Mouse (Mus musculus): ENCODE results near the gene Hoxa2.

Gene Hoxa2

GRCm38 (mm10) chr6:52179690-52180089 lies 15.1 kb upstream of the Hoxa2 start:
- CTCF ChIA-PET: no interaction called here

DNA sequence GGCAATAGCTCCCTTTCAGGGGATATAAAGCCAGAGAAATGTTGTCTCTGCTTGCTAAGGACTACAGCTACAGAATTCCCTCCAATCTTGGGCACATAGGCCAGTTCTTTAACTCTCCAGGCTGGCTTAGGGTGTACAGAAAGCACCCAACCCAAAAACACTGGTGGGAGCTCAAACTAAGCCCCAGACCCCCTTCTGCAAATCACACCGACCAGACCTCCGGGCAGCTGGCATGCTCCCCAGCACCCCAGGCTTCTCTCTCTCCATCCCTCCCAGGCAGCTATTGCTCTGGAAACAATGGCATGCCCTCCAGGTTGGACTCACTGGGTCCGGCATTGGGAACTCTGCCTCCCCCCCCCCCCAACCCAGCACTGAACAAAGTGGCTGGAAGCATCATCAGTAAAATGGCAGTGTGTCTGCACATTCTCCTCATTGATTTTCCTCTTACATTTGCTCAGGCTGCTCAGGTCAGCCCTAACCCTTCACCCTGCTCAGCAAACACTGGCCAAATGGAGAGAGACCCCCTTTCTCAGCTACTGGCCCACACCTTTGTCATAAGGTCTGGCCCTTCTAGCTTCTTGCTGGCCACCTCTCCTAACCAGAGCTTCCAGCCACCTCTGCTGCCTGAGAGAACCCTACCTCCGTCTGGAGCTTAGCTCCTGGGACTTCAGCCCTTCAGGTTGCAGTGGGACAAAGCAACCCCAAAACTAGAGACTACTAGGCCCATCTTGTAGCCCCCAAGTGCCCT lies 14.5 kb upstream of the Hoxa2 start:
- CTCF ChIA-PET: no interaction called here

GRCm38 (mm10) chr6:52177806-52178205 lies 13.2 kb upstream of the Hoxa2 start:
- CTCF ChIA-PET: no interaction called here

GRCm38 (mm10) chr6:52177061-52177735 lies 12.6 kb upstream of the Hoxa2 start, which contains the start of gene 5730596B20Rik:
Gene 5730596B20Rik, plus strand, starts transcription at chr6:52177498.
- CTCF ChIA-PET: no interaction called here

DNA sequence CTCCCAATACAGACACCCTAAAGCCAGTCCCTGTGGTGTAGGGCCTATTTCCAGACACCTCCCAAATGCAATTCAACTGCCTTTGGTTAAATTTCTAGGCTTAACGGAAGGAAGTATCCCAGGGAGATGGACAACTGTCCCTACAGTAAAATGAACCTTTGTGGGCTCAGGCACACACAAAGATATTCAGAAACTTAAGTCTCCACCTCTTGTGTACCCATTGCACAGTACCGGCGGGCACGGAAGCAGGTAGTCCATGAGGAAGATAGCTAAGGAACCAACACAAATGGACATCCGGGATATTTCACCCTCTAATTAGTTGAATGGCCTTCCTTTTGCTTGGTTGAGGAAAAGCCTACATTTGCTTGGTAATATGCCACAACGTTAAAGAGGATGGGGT lies 11.8 kb upstream of the Hoxa2 start:
- CTCF ChIA-PET: interaction anchor here (0.6 kb wide), 1 partner anchor 33 kb away, joined by 12 read pairs; no protein-coding TSS in a partner anchor

DNA sequence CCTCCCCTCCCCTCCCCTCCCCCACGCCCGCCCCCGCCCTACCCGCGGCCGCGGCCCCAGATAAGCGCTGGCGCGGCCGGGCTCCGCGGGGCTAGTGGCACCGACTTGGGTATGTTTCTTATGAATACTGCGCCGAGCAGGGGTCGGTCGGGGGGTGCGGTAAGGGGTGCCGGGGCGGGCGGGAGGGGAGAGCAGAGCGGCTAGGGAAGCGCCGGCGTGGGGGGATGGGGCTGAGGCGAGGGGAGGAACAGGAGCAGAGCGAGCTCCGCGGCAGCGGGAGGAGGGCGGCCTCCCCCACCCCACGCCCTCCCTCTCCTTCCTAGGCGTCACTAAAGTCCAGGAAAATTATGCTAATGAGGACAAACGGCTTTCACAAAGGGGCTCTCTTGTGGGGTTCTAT lies 11.2 kb upstream of the Hoxa2 start:
- CTCF ChIA-PET: interaction anchor here (0.6 kb wide), 1 partner anchor 33 kb away, joined by 12 read pairs; no protein-coding TSS in a partner anchor

- CTCF ChIA-PET: no interaction called here
Measured at GRCm38 (mm10) chr6:52174968-52175751, 10.5 kb upstream of the Hoxa2 start.

DNA sequence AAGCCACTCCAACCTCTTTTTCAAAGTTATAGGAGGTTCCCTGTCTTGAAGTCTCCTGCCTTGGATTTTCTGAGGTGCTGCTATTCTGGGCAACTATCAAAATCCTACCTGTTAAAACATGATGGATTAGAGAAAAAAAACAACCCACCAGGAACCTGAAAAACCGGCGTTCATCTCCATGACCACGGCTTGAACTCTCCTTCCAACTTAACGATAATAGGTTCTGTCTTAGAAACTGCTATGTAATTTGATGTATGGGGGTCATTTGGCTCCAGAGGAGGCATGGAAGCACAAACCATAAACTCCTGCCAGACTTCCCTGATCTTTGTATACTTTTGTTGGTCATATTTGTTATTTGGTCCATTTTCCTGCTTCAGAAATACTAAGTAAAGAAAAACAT lies 9.0 kb upstream of the Hoxa2 start:
- CTCF ChIA-PET: no interaction called here

DNA sequence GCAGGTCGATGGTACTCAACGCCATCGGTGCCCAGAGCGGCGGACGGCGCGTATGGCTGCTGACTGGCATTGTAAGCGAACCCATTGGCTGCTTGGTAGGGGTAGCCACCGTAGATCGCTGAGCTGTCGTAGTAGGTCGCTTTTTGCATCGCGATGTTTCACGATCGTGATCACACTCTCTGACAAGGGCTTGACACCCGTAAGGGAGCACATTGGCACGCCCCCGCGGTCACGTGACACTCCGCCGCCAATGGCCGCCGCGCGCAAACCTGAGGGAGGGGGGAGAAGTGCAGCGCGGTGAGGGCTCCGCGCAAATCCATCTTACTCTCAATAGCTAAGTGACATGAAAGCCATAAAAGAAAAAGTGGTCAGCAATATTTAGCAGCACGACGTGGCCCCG lies 7.9 kb upstream of the Hoxa2 start:
- CTCF ChIA-PET: no interaction called here

DNA sequence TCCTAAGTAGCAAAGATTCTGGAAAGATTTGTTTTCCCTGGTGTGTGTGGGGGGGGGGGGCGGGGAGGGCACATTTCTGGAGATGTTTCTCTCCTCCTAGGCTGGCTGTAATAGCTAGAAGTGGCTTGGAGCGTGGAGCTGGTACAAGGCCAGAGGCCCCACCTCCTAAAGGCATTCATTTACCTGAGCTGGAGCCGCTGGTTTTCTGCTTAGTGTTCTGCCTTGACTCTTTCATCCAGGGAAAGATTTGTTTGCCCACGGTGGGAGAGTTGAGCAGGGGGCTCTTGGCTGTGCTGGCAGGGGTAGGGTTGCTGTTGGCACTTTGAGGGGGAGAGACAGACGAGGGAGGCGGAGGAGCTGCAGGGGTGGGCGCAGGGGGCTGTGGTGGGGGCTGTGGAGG lies 7.3 kb upstream of the Hoxa2 start:
- CTCF ChIA-PET: no interaction called here

GRCm38 (mm10) chr6:52171331-52171730 lies 6.7 kb upstream of the Hoxa2 start:
- CTCF ChIA-PET: no interaction called here

- CTCF ChIA-PET: no interaction called here
Measured at GRCm38 (mm10) chr6:52170898-52171223, 6.2 kb upstream of the Hoxa2 start.

DNA sequence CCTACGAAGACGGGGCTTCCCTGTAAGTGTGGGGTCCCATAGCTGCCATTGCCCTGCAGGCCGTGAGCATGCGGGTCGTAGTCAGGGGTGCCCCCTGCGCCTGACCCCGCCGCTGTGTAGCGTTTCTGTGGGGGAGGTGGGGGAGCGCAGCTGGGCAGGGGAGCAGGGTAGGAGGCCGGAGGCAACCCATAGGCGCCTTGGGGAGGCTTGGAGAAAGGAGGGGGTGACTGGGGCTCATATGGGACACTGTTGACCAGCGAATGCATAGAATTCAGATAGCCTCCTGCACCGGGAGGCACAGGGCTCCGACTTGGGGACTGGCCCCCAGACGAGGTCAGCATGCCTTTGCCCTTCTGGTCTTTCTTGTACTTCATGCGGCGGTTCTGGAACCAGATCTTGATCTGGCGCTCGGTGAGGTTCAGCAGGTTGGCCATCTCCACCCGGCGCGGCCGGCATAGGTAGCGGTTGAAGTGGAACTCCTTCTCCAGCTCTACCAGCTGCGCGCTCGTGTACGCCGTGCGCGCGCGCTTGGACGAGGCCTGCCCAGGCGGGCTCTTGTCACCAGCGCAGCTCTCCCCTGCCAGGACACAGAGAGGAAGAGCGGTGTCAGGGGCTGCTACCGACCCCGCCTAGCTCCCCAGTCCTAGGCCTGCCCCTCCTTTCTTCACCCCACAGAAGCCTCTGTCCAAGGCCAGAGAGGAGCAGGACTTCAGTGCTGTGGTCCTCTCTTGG lies 5.7 kb upstream of the Hoxa2 start:
- CTCF ChIA-PET: no interaction called here

- CTCF ChIA-PET: no interaction called here
Measured at GRCm38 (mm10) chr6:52169499-52170165, 5.0 kb upstream of the Hoxa2 start.

DNA sequence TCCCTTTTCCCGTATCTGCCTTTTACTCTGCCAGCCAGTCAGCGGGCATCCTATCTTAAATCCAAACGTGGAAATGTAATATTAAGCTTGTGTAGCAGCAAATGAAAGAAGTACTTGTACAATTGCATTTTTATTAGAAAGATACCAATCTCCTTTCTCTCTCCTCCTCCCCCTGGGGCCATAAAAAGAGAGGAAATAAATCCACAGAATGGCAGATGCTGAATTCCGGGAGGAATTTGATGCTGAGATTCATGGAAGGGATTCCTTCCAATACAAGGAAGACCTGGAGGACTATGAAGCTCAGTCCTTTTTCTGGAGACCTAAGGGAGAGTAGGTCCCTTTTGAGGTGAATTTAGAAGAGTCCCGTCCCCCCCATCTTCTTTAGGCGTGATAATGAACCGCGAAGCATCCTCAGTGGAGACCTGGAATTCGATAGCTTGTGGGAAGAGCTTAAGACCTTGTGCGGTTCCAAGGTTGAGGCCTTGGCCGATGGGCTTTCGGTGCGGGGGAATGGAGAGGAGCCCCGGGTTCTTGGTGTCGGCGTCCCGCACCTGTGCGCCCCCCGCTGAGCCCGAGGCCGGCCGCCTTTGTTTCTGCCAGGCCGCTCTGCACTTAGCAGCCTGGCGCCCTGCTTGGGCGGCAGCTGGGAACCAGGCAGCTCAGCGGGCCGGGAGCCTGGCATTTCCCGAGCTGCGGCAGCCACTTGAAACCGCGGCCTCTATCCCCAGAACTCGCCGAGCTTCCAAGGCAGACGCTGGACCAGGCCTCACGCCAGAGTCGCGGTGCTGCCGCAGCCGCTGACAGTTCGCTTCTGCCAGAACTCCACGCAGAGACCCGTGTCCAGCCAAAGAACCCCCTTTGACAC lies 3.8 kb upstream of the Hoxa2 start:
- CTCF ChIA-PET: interaction anchor here (0.6 kb wide), 1 partner anchor 297 kb away, joined by 13 read pairs; no protein-coding TSS in a partner anchor

DNA sequence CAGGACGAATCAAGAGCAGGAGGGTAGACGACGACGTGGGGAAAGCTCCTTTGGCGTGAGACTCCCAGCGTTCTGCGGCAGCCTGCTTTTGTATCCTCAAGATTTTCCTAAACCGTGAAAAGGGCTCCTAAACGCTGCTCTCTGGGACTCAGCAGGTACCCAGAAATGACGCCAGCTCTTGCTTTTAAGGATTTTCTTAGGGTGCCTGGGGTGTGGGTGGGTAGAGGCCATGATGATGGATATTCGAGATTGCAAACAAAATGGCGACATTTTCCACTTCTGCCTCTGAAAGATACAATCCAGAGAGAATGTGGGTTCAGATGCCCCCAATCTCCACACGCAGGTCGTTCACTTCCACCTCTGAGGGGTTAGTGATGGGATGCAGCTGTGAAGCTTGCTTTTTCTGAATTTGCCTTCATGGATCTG lies 3.1 kb upstream of the Hoxa2 start:
- CTCF ChIA-PET: interaction anchor here (0.6 kb wide), 1 partner anchor 296 kb away, joined by 13 read pairs; no protein-coding TSS in a partner anchor

GRCm38 (mm10) chr6:52167176-52167575 lies 2.5 kb upstream of the Hoxa2 start:
- CTCF ChIA-PET: no interaction called here

DNA sequence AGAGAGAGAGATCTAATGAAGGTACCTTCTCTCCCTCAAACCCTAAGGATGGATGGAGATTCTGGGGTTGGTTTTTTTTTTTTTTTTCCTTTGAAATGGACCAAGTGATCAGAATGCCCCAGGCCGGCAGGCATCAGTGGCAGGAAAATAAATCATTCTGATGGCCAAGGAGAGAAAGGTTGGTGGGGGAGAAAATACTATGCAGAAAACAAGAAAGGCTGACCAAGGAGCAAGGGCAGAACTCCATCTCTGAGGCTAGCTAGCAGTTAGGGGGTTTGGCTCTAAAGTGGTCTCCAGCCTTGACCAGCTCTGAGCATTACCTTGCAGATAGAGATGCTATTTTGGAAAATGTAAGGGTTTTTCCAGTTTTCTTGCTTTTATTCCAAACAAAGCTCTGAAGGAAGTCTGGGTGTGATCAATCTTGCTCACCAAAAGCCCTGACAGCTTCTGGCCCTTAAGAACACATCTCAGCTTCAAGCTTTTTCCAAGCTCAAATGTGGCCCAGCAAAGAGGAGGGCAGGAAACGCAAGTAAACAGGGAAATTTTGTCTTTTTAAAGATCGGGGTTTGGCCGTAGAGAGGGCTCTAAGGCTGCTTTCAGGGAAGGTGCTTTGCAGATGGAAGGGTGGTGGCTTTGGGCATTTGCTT lies 1.9 kb upstream of the Hoxa2 start:
- CTCF ChIA-PET: no interaction called here

DNA sequence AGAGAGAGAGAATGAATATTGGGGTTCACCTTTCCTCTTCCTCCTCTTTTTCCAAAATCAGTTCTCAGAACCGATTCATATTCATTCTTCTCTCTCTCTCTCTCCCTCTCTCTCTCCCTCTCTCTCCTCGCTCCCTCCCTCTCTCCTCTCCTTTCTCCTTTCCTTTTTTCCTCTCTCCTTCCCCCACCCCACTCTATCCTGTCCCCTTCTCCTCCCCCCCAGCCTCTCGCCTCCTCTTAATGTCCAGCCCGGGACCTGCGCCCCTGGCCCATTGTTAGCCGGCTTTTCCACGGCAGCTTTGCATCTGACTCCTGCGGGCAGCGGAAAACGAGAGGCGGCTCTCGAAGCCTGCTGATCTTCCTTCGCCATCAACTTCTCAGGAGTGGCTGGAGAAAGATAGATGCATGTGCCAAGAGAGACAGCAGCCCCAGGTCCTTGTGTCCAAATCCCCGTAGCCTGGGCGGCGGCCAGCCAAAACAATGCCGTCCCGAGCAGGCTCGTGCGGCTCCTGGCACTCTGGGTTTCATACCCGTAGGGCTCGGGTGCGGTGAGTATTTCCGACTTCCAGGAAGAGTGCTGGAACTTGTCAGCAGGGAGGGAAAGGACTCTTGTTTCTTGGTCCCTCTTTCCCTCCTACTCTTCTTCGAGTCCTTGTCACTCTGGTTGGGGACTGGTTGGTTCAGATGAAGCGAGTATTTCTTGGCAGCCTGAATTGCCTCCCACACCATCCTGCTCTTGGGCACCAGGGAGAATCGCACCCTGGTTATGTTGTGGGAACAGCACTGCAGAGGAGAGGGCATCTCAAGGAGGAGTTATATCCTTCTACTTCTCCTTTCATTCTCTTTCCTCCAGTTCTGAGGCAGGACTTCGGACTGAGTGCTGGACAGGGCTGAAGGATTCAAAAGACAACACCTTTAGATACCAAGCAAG lies 1.1 kb upstream of the Hoxa2 start:
- CTCF ChIA-PET: no interaction called here
